Mouse (Mus musculus) neutrophil, adult 5-6 weeks (primary cell): ENCODE data around the gene Eepd1. TPM values are rescaled to one million over a fixed set of nuclear protein-coding genes. Genes with fewer than 3 reads are reported as not detected.
A peak's percentile ranks its signal among the peaks of the same experiment; 100 is the strongest.

Experiments
- ATAC-seq: fragments of 151-379, 151-347 bp; 2 replicates; pipeline ENCODE4 v1.8.0; 2017; ENCODE audit warnings: mild to moderate bottlenecking, moderate TSS enrichment; ENCODE audit not compliant: insufficient number of reproducible peaks, poor library complexity, low FRiP score, severe bottlenecking; ENCODE audit errors: extremely low read depth
- total RNA-seq: library from RNA; stranded (forward); fragments of 200-1000 nt; gene quantifications from 2 replicates; pipeline ENCODE4 v1.2.3, GENCODE M21; 2017

Gene Eepd1
- total RNA-seq, 1 experiment from 2014 or later: 12.3 TPM

- no peak for ATAC-seq
Observed at GRCm38 (mm10) chr9:25487446-25488110, 6.2 kb downstream of the Eepd1 start.

GRCm38 (mm10) chr9:25488581-25488980 is 7.2 kb downstream of the Eepd1 start:
- ATAC-seq: 0 out of 2 replicates have a peak, but pooled peaks have one; percentile 30

GRCm38 (mm10) chr9:25489221-25489960 is 8.0 kb downstream of the Eepd1 start:
- no peak for ATAC-seq

- no peak for ATAC-seq
Observed at GRCm38 (mm10) chr9:25490278-25491145, 9.2 kb downstream of the Eepd1 start.

GRCm38 (mm10) chr9:25493918-25494317 is 12.6 kb downstream of the Eepd1 start:
- no peak for ATAC-seq

GRCm38 (mm10) chr9:25495601-25496000 is 14.3 kb downstream of the Eepd1 start:
- ATAC-seq: no peak

- ATAC-seq: no peak
Observed at GRCm38 (mm10) chr9:25496196-25496595, 14.8 kb downstream of the Eepd1 start.

GRCm38 (mm10) chr9:25496703-25497102 is 15.4 kb downstream of the Eepd1 start:
- no peak for ATAC-seq

GRCm38 (mm10) chr9:25498770-25499169 is 17.4 kb downstream of the Eepd1 start:
- no peak for ATAC-seq

- ATAC-seq: no peak
Observed at GRCm38 (mm10) chr9:25499306-25499705, 18.0 kb downstream of the Eepd1 start.

- ATAC-seq: no peak
Observed at GRCm38 (mm10) chr9:25500031-25500430, 18.7 kb downstream of the Eepd1 start.

- no peak for ATAC-seq
Observed at GRCm38 (mm10) chr9:25508825-25509224, 27.5 kb downstream of the Eepd1 start.

GRCm38 (mm10) chr9:25510572-25510971 is 29.2 kb downstream of the Eepd1 start:
- ATAC-seq: no peak

- ATAC-seq: no peak
Observed at GRCm38 (mm10) chr9:25513050-25513449, 31.7 kb downstream of the Eepd1 start.

GRCm38 (mm10) chr9:25513556-25513955 is 32.2 kb downstream of the Eepd1 start:
- no peak for ATAC-seq

GRCm38 (mm10) chr9:25516640-25517039 is 35.3 kb downstream of the Eepd1 start:
- no peak for ATAC-seq

GRCm38 (mm10) chr9:25517982-25518381 is 36.6 kb downstream of the Eepd1 start:
- no peak for ATAC-seq

- no peak for ATAC-seq
Observed at GRCm38 (mm10) chr9:25519193-25519592, 37.8 kb downstream of the Eepd1 start.

GRCm38 (mm10) chr9:25520826-25521225 is 39.5 kb downstream of the Eepd1 start:
- ATAC-seq: no peak

GRCm38 (mm10) chr9:25521825-25522224 is 40.5 kb downstream of the Eepd1 start:
- ATAC-seq: no peak
